Mouse (Mus musculus) layer of hippocampus, adult 8-10 months (tissue): ENCODE data around the gene Pms1. TPM values are rescaled to one million over a fixed set of nuclear protein-coding genes. Genes with fewer than 3 reads are reported as not detected.
"Not testable (repeated sequence)": the region's sequence is repeated elsewhere in the genome, so short reads cannot be mapped to it uniquely, and the experiment has no call there.

ENCODE experiments used
- DNase-seq, 2 experiments: peaks; one replicate each; pipeline ENCODE4 v3.0.0; 2022; ENCODE audit warnings: low spot score in 2 of 2
- total RNA-seq, 4 experiments: library from RNA; stranded (reverse); gene quantifications; 2 replicates each; pipeline ENCODE4 v1.2.4; 2022

The Pms1 gene
- total RNA-seq: 10 to 100 TPM; 34.1 to 38.6 (median 37.5) TPM

- DNase-seq: peak; percentile 86 to 94
Measured at GRCm38 (mm10) chr1:53296581-53297383, at the start of gene Pms1, which contains the start of the genes Ormdl1 and Gm28778. Gene Pms1, minus strand, starts transcription at chr1:53297018. Gene Ormdl1, plus strand, starts transcription at chr1:53297095. Gene Gm28778, plus strand, starts transcription at chr1:53297111.

DNA sequence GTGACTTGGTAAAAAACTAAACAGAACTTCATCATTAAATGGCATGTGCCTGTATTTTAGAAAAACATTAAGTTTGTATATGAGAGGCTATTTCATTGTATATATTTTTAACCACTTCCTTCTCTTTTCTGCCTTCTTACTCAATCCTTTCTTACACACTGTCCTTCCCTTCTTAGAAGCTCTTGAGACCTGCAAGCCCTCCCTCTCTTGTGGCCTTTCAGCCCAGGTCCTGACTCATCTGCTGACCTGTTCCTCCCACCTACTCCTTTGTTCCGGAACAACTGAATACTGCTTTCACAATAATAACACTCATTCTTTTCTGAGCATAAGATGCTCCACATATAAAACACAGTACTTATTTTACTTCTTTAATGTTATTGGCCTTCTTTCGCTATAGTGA is 44.3 kb upstream of the Pms1 start:
- DNase-seq: no peak

DNA sequence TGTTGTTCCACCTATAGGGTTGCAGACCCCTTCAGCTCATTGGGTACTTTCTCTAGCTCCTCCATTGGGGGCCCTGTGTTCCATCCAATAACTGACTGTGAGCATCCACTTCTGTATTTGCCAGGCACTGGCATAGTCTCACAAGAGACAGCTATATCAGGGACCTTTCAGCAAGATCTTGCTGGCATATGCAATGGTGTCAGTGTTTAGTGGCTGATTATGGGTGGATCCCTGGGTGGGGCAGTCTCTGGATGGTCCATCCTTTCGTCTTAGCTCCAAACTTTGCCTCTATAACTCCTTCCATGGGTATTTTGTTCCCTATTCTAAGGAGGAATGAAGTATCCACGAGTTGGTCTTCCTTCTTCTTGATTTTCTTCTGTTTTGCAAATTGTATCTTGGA is 40.6 kb upstream of the Pms1 start:
- not testable (repeated sequence) for DNase-seq

DNA sequence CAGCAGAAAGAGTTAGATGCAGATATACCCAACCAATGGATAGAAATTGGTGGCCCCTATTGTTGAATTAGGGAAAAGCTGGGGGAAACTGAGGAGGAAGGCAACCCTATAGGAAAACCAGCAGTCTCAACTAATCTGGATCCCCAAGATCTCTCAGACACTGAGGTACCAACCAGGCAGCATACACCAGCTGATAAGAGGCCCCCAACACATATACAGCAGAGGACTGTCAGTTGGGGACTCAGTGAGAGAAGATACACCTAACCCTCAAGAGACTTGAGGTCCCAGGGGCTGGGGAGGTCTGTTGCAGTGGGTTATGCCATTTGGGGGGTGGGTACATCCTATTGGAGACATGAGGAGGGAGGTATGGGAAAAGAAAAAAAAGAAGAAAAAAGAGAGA is 38.6 kb upstream of the Pms1 start:
- DNase-seq: no peak

- not testable (repeated sequence) for DNase-seq
Measured at GRCm38 (mm10) chr1:53333527-53333926, 36.7 kb upstream of the Pms1 start.

GRCm38 (mm10) chr1:53324827-53325494 is 28.1 kb upstream of the Pms1 start:
- no peak for DNase-seq

DNA sequence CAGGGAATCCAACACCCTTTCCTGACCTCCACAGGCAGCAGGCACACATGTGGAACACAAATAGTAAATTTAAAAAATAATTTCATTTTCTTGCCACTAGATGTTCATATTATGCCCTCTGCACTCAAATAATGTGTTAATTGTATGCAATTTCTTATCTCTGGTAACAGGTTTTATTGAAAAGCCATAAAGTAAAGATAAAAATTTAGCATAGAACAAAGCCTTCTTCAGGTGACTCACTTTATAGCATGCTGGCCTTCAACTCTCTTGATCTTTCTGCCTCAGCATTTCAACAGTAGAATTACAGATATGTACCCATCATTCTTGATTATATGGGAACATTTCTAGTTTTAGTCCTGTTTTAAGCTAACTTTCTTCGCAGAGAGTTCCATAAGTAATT is 27.5 kb upstream of the Pms1 start:
- no peak for DNase-seq

DNA sequence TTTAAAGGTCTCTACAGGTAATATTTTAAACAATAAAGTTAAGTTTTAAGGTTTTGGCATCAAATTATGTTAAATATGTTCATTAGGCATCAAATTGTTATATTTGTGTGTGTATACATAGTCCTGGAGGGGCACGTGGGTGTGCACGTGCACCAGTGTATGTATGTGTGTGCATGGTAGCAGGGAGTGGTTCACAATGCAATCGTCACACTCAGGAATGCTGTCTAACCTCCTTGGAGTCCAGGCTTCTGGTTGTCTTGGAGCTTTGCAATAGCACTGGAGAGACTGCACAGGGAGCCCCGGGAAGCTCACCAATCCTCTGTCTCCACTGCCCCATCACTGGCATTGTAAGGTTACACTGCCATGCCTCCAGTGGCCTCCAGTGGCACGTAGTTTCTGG is 26.4 kb upstream of the Pms1 start:
- DNase-seq: no peak

DNA sequence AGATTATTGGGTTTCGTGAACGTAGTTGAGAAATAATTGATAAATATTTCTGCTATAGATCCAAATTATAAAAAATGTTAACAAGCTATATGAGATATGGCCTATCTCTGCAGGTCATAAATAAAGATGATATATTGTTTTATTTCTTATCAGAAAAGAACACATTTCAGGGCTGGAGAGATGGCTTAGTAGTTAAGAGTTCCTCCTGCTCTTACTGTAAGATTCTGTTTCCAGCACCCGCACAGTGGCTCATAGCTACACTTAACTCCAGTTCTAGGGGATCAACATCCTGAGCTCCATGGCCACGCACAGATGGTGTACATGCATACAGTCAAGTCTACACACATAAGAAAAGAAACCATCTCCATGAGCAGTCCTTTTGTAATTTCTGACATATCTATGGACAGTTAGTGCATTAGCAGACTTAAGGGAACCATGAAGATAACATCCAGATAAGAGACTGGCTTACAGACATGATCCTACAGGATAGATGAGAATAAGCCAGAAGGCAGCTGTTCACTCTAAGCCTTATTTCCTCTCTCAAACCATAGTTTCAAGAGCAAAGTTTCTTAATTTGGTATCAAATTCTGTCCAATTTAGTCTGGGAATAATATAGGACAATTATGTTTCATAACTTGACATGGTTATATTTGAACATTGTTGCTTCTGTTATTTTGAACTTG is 25.0 kb upstream of the Pms1 start:
- no peak for DNase-seq

DNA sequence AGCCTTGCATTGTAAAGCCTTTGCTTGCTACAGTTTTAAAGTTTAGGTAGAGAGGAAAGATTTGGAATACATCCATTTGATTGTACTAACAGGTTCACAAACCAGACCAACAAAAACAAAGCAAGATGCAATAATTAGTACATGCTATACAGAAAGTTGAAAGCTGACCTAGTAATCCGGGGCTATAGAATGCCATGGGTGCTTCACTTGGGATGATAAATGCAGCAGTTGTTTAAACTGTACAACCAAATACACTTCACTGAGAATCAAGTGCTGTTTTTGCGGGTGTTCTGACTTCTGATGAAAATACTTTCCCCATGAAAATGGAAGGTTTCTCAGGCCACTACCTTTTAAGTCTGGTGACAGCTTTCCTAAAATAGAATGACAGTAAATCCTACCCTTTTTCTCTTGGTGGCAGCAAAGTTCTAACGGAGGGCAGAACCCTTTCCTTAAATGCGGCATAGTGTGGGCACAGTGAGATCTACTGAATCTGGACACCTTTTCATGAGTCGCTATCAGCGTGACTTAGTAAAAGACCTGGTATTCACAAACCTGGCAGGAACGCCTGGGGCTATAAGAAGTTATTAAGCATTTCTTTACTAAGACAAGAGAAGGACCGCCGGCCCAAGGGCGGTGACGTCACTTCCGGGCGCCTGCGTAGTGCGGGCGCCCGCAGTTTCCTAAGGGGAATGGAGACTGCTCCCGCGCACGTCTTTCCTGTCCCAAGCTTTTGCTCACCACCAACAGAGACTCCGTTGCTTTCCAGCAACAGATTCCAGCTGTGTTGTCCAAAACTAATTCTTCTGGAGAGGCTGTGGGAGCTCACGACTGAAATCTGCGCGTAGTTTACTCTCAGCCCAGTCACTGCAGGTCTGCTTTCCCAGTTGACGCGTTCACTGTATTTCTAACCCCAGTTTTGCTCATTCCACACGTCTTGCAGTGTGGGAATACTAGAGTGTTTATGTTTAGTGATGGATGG is 16.5 kb upstream of the Pms1 start, which contains the start of gene Osgepl1:
Gene Osgepl1 (plus strand): TSS at position 636 of the 979 bp plus-strand sequence.
- peak; percentile 70 to 84 for DNase-seq

DNA sequence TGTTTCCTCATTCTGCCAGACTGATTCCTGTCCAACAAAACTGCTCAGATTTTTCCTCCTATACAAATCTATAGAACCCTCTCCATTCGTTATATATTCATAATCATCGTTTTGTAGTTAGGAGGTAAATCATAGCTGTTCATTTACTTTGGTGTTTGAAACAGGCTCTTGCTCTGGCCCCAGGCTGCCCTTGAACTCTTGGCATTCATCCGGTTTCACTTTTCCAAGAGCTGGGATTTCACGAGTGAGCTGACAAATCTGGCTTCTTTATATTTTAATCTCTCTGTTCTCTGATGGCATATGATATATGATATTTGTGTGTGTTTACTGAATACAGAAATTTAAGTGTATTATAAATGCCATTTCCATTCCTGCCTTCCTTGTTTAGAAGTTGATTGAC is 3.7 kb upstream of the Pms1 start:
- DNase-seq: no peak

- DNase-seq: no peak
Measured at GRCm38 (mm10) chr1:53291197-53291596, 5.6 kb downstream of the Pms1 start.

- DNase-seq: peak in 1 of 2 experiments; percentile 49
Measured at GRCm38 (mm10) chr1:53272646-53273045, 24.2 kb downstream of the Pms1 start.

DNA sequence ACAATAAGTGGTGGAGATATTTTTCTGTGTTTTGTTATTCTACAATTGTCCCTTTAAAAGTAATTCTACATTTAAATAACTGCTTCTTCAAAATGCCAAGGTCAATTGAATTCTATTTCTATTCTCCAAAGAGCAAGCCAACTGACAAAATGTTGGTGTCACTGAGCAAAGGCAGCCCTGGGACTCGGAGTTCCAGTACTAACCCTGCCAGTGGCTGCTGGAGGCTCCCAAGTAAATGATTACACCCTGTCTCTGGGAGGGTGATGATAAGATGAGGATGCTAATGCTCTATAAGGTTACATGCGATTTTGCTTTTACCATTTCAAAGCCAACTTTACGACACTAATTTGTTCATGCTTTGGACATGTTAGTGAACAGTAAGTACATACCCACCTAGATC is 26.9 kb downstream of the Pms1 start:
- no peak for DNase-seq

- DNase-seq: not testable (repeated sequence)
Measured at GRCm38 (mm10) chr1:53264958-53265612, 31.7 kb downstream of the Pms1 start.

GRCm38 (mm10) chr1:53226063-53226462 is 70.8 kb downstream of the Pms1 start:
- no peak for DNase-seq

DNA sequence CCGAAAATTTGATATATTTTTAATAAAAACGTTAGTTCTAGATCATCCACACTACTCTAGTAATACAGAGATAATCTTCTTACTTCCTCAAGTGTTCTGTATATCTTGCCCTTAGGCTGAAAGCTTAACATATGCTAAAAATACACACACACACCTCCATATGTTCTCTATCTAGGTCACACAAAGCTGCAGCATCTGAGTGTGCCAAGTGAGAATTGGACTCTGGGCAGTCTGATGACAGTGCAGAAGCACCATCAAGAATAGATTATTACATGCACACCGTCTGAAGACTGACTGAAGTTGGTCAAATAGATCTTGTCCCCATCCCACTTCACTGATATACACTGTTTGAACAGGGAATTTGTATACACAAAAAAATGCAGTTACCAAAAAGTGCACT is 71.2 kb downstream of the Pms1 start:
- DNase-seq: no peak

GRCm38 (mm10) chr1:53224775-53225174 is 72.0 kb downstream of the Pms1 start:
- DNase-seq: no peak

DNA sequence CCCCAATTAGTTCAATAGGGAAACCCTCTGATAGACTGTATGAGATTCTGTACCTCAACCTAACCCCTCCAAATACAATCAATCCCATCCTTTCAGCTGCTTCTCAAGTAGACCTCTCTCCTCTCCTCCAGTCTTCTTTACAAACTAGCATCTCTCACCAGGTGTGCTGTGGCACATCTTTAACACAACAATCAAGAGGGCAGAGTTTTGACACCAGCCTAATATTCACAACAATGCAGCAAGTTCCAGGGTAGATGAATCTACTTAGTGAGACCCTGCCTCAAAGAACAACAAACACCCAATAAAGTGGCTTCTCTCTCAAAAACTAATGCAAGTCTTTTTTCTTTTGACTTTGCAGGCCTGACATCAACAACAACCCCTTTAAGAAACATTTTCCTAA is 86.7 kb downstream of the Pms1 start:
- no peak for DNase-seq

- DNase-seq: no peak
Measured at GRCm38 (mm10) chr1:53203902-53204301, 92.9 kb downstream of the Pms1 start.
